Mouse (Mus musculus) cerebellum, postnatal 36 days (tissue): ENCODE results near the gene Vwf.
A peak's percentile ranks its signal among the peaks of the same experiment; 100 is the strongest.

Experiments
- DNase-seq, 2 experiments: peaks; one replicate each; pipeline ENCODE4 v3.0.0; 2021 to 2022; ENCODE audit warnings: mixed read lengths in 2 of 2

Gene Vwf

DNA sequence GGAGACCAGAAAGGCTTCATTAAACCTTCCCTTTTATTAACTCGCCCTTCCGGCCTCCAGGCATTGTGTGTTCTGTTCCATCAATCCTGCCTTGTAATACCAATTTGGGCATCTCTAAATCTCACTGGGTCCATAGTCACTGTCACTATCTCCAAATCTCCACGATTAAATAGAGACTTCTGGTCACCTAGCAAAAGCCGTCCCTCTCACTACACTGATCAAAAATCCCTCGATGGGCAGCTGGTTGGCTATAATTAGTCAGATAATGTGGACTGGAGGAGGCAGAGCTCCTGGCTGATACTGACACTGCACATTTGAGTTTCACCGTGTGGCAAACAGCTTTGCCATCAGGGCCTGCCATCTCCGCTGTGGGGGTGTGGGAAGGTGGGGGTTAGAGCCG lies 42.5 kb downstream of the Vwf start:
- DNase-seq, result no peak

DNA sequence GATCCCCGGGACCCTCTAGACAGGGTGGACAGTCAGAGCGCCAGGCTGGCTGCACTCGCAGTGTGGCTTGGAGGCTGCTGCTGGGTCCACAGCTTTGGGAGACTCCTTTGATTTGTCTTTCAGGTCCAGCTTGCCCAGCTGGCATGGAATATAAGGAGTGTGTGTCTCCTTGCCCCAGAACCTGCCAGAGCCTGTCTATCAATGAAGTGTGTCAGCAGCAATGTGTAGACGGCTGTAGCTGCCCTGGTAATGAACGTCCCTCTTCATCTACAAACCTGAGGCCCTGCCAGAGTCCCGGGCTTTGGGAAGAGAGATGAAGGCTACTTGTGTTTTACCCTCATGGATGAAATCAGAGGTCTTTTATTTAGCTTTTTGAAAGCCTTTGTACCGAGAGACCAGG lies 43.5 kb downstream of the Vwf start:
- no peak for DNase-seq

DNA sequence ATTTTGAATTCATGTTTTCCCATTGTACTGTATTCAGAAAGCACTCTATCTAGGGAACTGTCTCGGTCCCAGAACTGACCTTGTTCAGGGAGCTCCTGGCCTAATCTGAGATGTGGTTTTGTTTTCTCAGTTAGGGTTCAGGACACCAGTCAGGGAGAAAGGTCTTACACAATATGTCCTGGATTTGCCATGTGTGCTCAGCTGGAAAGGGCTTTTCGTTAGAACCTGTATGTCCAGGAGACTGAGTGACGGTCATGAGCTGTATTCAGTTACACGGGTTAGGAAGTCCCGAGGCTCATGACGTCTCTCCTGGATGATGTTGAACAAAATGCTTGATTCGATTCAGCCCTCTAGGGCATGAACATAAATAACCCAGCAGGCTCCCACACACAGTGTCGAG lies 43.9 kb downstream of the Vwf start:
- no peak for DNase-seq

DNA sequence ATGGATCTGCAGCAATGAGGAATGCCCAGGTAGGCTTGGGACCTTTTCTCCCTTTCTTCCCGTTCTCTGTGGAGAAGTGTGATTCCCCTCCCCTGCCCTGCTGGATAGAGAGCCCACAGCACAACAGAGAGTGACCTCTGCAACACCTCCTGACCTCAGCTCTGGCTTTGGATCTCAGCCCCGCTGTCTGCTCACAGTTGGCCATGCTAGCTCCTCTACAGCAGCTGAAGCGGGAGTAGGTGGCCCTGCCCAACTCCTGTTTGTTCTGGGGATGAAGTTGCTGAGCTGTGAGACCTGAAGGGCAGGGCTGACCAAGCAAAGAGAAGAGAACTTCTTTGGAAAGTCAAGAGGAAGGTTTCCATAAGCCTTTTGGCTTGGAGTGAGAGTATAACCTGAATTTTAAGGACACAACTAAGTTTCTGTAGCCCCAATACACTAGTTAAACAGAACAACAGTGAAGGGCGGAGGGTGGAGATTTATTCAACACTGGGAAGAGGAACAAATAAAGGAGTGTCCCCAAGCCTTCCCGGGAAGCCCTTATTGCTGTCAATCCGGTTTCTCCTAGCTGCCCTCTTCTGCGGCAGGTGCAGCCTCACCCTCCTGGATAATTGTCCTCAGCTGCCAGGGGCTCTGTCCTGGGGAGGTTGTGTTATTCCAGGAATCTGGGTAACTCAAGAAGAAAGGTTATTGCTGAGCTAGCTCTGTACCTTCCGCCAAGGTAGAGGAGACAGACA lies 45.2 kb downstream of the Vwf start:
- DNase-seq, result no peak

DNA sequence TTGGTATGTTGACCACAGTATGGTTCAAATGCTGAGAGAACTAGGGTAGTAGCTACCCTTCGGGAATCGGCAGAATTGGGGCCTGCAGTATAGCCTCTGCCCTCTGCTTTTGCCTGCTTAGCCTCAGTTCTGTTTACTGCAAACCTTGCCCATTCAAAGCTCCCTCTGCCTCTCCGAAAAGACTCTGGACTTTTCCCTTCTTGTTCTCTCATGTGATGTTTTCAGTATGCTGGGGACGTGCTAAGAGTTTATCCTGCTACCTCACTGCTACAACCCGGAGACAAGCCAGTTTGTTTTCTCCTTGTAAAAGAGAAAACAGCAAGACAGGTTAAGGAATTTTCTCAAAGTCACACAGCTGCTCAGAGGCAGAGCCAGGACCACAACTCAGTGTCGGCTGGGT lies 46.0 kb downstream of the Vwf start:
- no peak for DNase-seq

DNA sequence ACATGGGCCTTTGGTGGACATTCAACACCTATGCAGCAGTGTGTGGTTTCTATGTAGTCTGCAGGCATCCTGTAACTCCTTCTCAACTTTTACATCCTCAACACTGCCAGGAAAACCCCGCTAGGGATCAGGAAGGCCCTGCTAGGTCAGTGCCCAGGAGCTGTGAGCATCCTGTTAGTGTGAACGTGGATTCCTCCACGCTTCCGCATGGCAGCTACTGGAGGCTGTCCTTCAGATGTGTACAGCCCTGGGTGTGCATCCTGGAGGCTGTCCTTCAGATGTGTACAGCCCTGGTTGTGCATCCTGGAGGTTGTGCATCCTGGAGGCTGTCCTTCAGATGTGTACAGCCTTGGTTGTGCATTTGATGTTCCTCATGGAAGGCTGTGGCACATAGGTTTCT lies 47.7 kb downstream of the Vwf start:
- DNase-seq, result no peak

DNA sequence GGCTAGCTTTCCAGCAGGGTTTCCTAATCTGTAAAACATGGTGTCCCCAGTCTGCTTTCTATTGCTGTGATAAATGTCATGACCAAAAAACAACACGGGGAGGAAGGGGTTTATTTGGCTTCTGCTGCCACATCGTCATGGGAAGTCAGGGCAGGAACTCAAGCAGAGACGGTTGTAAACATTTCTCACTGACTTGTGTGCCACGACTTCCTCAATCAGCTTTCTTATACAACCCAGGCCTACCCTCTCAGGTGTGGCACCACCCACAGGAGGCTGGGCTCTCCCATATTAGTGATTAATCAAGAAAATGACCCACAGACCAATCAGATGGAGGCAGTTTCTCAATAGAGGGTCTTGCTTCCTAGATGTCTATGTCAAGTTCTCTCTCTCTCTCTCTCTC lies 48.3 kb downstream of the Vwf start:
- DNase-seq, result no peak

DNA sequence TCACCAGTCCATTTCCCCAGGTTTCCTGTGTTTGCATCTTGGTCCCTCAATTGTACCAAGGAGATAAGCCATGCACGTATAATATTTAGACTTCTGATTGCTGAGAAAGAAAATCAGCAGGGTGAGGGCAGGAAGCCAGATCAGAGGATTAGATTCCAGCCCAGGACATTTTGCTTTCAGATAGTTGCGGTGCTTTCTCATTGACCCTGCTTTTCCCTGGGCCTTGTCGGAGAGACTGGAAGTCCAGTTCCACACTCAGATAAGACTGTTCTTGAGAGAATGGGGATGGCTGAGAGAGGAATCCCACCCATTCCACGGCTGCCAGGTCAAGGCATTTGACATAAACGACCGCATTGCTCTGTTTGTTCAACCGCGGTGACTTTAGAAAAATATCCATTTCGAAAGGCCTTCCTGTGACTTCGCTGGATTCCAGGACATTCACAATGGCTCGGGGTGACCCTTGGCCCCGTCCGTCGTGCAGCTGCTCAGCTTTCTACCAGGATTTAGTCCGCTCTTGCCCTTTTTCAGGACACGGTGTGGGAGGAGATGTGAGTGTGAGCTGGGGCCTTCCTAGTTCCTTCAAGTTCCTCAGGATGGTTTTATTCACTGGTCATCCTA lies 50.2 kb downstream of the Vwf start:
- no peak for DNase-seq

DNA sequence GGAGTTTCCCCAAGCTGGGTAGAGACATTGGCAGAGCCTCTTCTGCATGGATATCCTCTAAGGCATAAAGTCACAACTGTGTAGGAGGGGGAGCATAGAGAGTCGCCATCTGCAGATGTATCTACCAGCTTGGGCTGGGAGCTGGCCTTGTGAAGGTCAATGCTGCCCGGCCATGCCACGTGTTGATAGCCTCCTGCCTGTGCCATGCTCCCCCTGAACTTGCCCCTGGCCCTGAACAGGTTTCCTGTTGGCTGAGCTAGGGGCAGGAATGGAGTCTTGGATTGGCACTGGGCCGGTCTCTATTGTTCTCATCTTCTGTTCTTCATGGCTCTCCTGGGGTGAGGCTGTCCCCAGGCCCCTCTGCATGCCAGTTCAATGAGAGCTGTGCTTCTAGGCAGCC lies 51.1 kb downstream of the Vwf start:
- DNase-seq, result no peak

DNA sequence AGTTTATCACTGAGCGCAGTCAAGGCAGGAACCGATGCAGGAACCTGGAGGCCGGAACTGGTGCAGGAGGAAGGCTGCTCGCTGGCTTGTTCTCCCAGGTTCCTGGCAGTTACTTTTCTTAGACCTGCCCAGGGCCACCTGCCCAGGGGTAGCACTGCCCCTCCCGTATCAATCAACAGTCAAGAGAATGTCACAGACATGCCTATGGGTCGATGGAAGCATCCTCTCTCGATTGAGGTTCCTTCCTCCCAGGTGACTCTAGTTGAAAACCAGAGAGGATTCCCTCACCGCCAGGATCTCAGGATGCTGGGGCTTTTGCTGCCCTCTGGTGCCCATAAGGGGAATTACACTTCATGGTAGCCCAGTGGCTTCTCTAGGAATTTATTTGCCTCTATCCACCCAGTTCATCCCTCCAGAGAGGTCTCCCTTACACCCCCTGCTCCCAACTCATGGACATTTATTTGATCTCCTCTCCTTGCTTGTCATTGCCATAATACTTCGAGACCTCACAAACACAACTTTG lies 53.5 kb downstream of the Vwf start:
- peak; percentile 72 to 81 for DNase-seq

DNA sequence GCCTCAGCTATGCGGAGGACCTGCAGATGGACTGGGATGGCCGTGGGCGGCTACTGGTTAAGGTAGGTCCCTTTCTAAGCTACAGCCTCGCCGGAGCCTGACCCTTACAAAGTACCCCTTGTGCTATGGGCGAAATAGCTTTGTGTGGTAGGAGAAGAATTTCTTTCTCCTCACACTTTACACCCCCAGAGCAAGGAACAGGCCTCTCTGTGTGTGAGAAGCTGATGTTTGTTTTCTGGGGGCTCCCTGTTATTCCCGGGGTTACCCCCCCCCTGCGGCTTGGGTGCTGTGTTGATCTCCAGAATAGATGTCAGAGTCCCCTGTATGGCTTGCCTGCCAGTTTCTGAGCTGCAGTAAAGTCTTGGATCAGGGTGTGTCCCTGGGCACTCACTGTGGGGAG lies 54.1 kb downstream of the Vwf start:
- no peak for DNase-seq

DNA sequence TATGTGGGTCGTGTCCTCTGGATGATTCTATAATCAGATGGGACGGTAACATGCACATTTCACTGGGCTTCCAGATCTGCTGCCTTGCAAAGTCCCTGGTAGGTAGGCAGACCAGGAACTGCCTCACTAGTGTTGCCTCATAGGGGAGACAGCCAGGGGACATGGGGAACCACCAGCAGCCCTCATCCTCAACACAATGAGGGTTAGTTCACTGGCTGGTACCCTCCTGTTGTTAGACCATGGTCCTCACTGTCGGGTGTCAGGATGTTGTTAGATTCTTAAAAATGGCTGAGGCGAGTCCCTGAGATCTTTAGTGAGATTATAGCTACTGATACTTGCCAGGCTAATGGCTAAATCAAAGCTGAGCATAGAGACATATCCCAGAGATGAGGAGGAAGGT lies 54.6 kb downstream of the Vwf start:
- DNase-seq, result no peak

DNA sequence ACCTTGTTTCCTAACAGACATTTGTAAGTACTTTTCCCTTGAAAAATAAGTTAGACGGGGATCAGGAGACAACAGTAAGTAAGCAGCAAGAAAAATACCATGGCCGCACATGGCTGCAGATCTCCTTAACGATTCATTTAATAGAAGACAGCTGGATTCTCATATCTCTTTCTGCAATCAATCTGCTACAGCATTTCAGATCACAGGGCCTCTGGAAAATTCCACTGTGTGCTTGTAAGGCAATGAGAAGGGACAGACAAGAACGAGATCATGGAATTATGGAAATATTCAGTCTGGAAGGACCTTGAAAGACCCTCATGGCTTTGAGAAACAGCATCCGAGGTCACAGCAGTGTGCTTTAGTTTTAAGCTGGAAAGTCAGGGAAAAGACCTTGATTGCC lies 55.2 kb downstream of the Vwf start:
- no peak for DNase-seq

DNA sequence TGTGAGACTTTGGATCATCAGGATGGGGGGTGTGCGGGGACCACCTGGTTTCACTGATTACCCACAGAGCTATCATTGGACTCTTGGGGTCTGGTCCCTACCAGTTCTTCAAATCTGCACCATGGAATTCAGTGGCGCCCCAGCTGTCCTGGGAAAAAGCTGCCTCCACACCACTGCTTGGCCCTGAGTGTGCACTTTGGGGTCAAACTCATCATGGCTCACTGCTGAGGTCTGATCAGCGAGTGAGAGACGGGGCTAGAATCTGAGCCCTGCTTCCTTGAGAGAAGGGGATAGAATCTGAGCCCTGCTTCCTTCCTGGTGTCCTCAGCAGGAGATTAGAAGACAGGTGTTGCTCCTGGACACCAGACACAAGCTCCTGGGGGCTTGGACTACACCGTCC lies 55.8 kb downstream of the Vwf start:
- no peak for DNase-seq

DNA sequence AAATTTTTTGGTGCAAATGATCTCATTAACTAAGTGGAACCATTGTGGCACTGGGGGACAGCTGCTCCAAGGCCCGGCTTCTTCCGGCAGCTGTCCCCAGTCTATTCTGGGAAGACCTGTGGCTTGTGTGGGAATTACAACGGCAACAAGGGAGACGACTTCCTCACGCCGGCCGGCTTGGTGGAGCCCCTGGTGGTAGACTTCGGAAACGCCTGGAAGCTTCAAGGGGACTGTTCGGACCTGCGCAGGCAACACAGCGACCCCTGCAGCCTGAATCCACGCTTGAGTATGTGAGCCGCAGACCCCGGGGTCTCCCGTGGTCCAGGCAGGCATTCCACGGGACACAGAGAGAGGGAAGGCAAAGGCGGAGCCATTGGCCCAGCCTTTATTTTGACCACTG lies 56.7 kb downstream of the Vwf start:
- peak; percentile 51 to 63 for DNase-seq

DNA sequence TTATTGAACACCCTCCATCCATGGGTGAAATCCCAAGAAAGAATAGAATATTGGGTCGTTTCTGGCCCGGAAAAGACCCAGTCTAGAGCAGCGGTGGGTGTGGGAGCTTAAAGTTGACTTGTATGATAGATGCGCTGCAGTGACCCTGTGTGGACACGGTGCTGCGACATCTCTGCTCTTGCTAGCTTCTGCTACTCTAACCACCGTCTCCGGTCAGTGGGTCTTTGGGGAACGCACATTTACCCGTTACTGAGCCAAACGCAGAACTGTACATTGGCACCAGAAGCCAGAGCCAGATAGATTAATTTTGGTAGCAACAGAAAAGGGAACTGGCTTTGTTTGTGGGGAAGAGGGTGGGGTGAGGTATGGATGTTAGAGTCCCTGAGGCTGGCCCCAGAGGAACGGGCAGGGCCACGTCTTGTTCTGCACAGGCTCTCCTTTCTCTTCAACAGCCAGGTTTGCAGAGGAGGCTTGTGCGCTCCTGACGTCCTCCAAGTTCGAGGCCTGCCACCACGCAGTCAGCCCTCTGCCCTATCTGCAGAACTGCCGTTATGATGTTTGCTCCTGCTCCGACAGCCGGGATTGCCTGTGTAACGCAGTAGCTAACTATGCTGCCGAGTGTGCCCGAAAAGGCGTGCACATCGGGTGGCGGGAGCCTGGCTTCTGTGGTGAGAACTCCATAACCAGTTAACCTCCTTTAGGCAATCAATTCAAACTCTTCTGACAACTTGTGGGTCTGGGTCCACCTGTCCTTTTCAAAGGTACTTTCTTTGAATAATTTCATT lies 57.3 kb downstream of the Vwf start:
- DNase-seq, result no peak

DNA sequence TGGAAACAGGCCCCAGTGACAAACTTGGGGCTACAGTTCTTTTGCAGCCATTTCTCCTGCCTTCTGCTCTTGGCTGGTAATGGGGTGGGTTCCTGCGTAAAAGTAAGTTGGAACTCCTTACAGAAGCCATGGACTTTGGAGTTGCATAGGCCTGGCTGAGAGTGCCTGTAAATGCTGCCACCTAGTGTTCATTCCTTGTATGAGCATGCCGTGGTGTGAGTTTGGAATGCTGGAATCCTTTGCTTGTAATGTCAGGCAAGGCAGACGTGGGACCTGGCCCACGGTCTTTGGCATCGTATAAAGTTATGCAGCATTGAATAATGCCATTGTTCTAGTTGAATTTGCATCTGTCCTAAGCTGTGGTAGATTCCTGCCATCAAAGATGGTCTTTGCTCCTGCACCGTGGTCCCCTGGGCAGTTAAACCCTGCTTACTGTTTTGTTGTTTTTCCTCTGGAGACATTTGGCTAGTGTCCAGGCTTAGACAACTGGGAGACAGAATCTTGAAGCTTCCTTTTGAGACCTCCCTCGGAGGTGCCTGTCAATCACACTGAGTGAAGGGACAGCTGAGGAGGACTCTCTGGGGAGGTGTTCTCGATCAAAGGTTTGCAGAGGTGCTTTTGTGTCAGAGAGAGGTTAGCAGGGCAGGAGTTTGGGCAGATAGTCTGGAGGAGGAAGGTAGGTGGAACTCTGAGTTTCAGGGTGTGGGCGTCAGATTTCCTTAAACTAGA lies 58.1 kb downstream of the Vwf start:
- DNase-seq, result peak; percentile 59 to 74

DNA sequence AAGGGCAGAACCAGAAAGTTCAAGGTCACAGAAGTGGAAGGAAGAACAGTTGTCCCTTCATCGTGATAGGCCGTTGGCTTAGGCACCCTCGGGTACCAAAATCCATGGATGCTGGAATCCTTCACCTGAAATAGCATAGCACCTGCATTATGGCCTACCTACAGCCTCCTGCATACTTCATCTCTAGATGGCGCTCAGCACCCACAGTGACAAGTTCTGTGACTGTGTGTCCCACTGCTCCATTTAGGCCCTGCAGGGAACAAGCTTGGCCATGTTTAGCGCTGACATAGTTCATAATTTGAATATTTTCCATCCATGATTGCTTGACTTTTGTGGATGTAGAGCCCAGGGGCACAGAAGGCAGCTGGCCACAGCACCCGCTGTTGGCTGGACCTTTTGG lies 62.5 kb downstream of the Vwf start:
- DNase-seq, result no peak

DNA sequence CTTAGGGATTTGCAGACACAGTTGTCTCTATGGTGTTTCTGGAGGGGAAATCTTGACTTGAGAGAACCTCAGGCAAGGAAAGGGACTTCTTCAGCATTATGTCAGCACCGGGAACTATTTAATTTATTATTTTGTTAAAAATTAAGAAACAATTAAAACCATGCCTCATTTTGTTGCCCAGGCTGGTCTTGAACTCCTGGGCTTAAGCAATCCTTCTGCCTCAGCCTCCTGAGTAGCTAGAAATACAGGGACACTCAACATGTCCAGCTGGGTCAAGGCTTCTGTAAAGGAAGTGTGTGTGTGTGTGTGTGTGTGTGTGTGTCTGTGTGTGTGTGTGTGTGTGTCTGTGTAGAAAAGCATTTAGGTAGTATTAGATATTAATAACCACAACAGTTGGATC lies 71.3 kb downstream of the Vwf start:
- no peak for DNase-seq

DNA sequence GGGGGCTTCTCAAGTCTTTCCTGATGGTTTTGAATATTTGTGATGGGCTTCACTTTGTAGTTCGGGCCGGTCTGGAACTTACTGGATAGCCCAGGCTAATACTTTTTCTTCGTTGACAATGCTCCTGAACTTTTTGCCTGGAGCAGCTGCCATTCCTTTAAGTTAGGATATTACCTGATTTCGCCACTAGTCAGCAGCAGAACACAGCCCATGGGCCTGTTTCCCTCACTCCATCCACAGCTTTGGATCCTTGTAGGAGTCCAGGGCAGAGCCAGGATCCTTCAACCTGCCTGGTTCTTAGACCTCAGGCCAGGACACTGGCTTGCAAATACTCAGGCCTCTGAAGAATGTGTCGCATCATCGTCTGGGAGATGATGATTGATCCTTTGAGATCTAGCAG lies 74.2 kb downstream of the Vwf start:
- DNase-seq, result peak; percentile 34 to 45

DNA sequence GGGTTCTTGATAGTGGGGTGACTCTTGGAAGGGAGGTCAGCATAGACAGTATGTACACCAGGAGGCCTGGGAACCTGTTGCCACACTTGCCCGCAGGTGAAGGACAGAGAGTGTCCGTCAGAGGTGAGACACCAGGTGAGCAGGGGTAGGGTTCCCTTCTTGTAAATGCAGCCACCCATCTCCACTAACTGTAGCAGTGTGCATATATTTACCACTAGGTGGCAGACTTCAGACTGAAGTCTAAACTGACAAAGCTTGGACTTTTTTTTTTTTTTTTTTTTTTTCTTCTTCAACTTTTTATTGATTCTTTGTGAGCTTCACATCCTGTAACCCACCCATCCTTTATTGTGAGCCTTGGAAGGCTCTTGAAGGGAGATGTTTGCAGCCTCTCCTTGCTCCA lies 75.9 kb downstream of the Vwf start:
- no peak for DNase-seq

DNA sequence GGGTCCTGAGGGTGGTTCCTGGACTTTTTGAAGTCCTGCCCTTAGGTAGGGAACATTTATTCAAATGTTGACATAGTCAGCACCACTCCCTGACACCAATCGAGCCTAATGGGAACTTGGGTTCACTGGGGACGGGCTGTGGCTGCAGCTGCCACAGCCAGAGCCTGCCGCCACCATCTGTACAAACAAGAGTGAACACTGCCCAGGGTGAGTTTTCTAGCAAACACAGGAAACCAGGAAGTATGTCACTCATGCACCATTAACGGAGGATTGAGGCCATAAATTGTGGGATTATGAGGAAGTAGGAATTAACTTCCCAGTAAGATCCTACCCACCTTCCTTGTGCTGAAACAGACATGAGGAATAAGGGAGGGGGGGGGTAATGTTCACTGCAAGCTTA lies 93.9 kb downstream of the Vwf start:
- no peak for DNase-seq

DNA sequence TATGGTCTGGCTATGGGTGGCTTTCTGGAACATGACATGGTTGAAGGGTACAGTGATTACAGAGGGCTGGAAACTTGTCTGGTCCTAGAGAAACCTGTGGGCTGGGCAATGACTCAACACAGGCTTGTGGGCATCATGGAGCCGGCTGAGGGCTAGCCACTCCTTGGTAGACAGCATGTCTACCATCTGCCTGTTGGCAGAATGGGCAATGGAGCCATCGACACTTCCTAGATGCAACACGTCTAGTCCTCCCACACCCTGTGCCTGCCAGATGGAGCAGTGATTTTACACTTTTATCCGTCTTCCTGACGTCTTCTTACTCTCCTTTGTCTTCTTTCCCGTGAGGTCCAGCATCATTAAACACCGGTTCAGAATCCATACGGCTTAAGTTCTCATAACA lies 94.6 kb downstream of the Vwf start:
- DNase-seq, result no peak
